ENCODE assay signal across 13 mouse cellular contexts in genomic region chr1:59926021-59926672, GRCm38 (mm10). TPM values are rescaled to one million over a fixed set of nuclear protein-coding genes. Genes with fewer than 3 reads are reported as not detected.
DNase-seq lines count a peak whose midpoint lies in the region; ATAC-seq and TF ChIP-seq lines count a peak whose summit lies in the region.
"Had no signal": no experiment of that assay in that cellular context is flagged by ENCODE, and none has a peak within 500 bp of the region (broad histone marks: within the 10 kb centered on the region; RNA-seq: fewer than 3 reads in every experiment).

No protein-coding gene starts in this region.

- H3K4me3 ChIP-seq in hindbrain, embryonic 15.5 days = no peak overlapping the region
- no peak overlapping the region for H3K4me3 ChIP-seq in hindbrain, postnatal 0 days (ENCODE audit: low read length)
- H3K4me3 ChIP-seq in lung, postnatal 0 days (ENCODE audit: low read depth, low read length) = no peak overlapping the region
- no peak overlapping the region for H3K4me3 ChIP-seq in neural tube, embryonic 15.5 days (replicated peaks)
- H3K4me3 ChIP-seq: forebrain, embryonic 13.5 days; megakaryocyte, embryonic 14.5 days had no signal

- no peak overlapping the region for H3K27ac ChIP-seq in hindbrain, embryonic 15.5 days (replicated peaks)
- H3K27ac ChIP-seq in hindbrain, postnatal 0 days = no peak overlapping the region
- no peak overlapping the region for H3K27ac ChIP-seq in lung, postnatal 0 days (ENCODE audit: low read length)
- no peak overlapping the region for H3K27ac ChIP-seq in neural tube, embryonic 15.5 days (replicated peaks)
- H3K27ac ChIP-seq: forebrain, embryonic 13.5 days had no signal

- no peaks in the 10 kb centered on the region for H3K27me3 ChIP-seq in hindbrain, embryonic 15.5 days
- no peaks in the 10 kb centered on the region for H3K27me3 ChIP-seq in hindbrain, postnatal 0 days (ENCODE audit: insufficient read depth, low read length)
- H3K27me3 ChIP-seq in lung, postnatal 0 days (replicated peaks; ENCODE audit: insufficient read depth, low read length) = no peaks in the 10 kb centered on the region
- H3K27me3 ChIP-seq in neural tube, embryonic 15.5 days (replicated peaks) = no peaks in the 10 kb centered on the region
- H3K27me3 ChIP-seq: forebrain, embryonic 13.5 days; megakaryocyte, embryonic 14.5 days had no signal

- peak; percentile 55; the same call in 1 of the 2 replicates for ATAC-seq in hindbrain, embryonic 15.5 days (ENCODE audit: low FRiP score, low read depth)
- ATAC-seq in hindbrain, postnatal 0 days = no peak; the same call in 1 of the 2 replicates
- no peak for ATAC-seq in lung, postnatal 0 days
- peak; percentile 50 for ATAC-seq in neural tube, embryonic 15.5 days (ENCODE audit: low FRiP score)
- ATAC-seq: forebrain, embryonic 13.5 days had no signal

- H3K4me2 ChIP-seq in hindbrain, embryonic 15.5 days = no peak overlapping the region
- H3K4me2 ChIP-seq in hindbrain, postnatal 0 days (ENCODE audit: low read depth, low read length) = no peak overlapping the region
- no peak overlapping the region for H3K4me2 ChIP-seq in lung, postnatal 0 days (replicated peaks; ENCODE audit: low read depth, low read length)
- no peak overlapping the region for H3K4me2 ChIP-seq in neural tube, embryonic 15.5 days
- H3K4me2 ChIP-seq: forebrain, embryonic 13.5 days had no signal

- WGBS in hindbrain, embryonic 15.5 days = 93% methylated on average over 3 of the region's 3 CpGs
- 88% methylated on average over 3 of the region's 3 CpGs for WGBS in hindbrain, postnatal 0 days
- 89% methylated on average over 3 of the region's 3 CpGs for WGBS in lung, postnatal 0 days
- 88% methylated on average over 3 of the region's 3 CpGs for WGBS in neural tube, embryonic 15.5 days

- no peak overlapping the region for H3K9ac ChIP-seq in hindbrain, embryonic 15.5 days
- no peak overlapping the region for H3K9ac ChIP-seq in hindbrain, postnatal 0 days (replicated peaks; ENCODE audit: low read length)
- no peak overlapping the region for H3K9ac ChIP-seq in lung, postnatal 0 days (replicated peaks; ENCODE audit: low read depth)
- no peak overlapping the region for H3K9ac ChIP-seq in neural tube, embryonic 15.5 days (replicated peaks)
- H3K9ac ChIP-seq: forebrain, embryonic 13.5 days had no signal

- no peak for TF ChIP-seq CTCF in hindbrain, postnatal 0 days (IDR thresholded peaks at IDR 0.05; ENCODE audit: low read depth)
- peak; percentile 14; the same call in 1 of the 2 replicates for TF ChIP-seq CTCF in lung, postnatal 0 days (IDR thresholded peaks at IDR 0.05)

- 0 out of 2 replicates have a peak, but pooled peaks cover 5% of the 10 kb centered on the region for H3K4me1 ChIP-seq in hindbrain, embryonic 15.5 days (replicated peaks)
- H3K4me1 ChIP-seq in hindbrain, postnatal 0 days (ENCODE audit: insufficient read depth, low read length) = no peaks in the 10 kb centered on the region
- H3K4me1 ChIP-seq in lung, postnatal 0 days (ENCODE audit: insufficient read depth, low read depth, low read length) = no peaks in the 10 kb centered on the region
- no peaks in the 10 kb centered on the region for H3K4me1 ChIP-seq in neural tube, embryonic 15.5 days

- peak; percentile 34 for DNase-seq in cerebellum, adult 9-11 months
- DNase-seq in cerebellum, adult 18-20 months = no peak
- no peak for DNase-seq in hindbrain, postnatal 0 days (ENCODE audit: low spot score)
- no peak for DNase-seq in lung, postnatal 0 days (ENCODE audit: low spot score)
- DNase-seq in lung, postnatal 14 days = no peak
- no peak for DNase-seq in B cell, adult 2 months
- DNase-seq: gastrocnemius, postnatal 10 days; kidney, postnatal 4 days; right cerebral cortex, postnatal 4 days had no signal

- no peak for TF ChIP-seq EP300 in lung, postnatal 0 days (IDR thresholded peaks at IDR 0.05)

- H3K9me3 ChIP-seq in hindbrain, embryonic 15.5 days = no peaks in the 10 kb centered on the region
- H3K9me3 ChIP-seq in hindbrain, postnatal 0 days (ENCODE audit: low read length) = no peaks in the 10 kb centered on the region
- no peaks in the 10 kb centered on the region for H3K9me3 ChIP-seq in lung, postnatal 0 days (ENCODE audit: low read length)
- no peaks in the 10 kb centered on the region for H3K9me3 ChIP-seq in neural tube, embryonic 15.5 days (replicated peaks)
- H3K9me3 ChIP-seq: forebrain, embryonic 13.5 days had no signal

- no peaks in the 10 kb centered on the region for H3K36me3 ChIP-seq in hindbrain, embryonic 15.5 days
- no peaks in the 10 kb centered on the region for H3K36me3 ChIP-seq in hindbrain, postnatal 0 days (ENCODE audit: insufficient read depth, low read length)
- no peaks in the 10 kb centered on the region for H3K36me3 ChIP-seq in lung, postnatal 0 days (ENCODE audit: insufficient read depth, low read length)
- H3K36me3 ChIP-seq in neural tube, embryonic 15.5 days = no peaks in the 10 kb centered on the region

RNA-seq across cellular contexts. Expression of gene Fam117b, which starts 13.3 kb away (rescaled TPM):
- polyA plus RNA-seq in hindbrain, embryonic 15.5 days (2015; fragmentation: Nextera tagmentation; extraction: Ambion mirVana) = 37.2 and 38.3 TPM in 2 replicates
- total RNA-seq in hindbrain, postnatal 0 days (2014; rRNA removed) = 44.5 and 53.0 TPM in 2 replicates
- polyA plus RNA-seq in hindbrain, postnatal 0 days (2015; fragmentation: Nextera tagmentation; extraction: Ambion mirVana) = 26.1 and 30.1 TPM in 2 replicates
- 12.5 and 12.7 TPM in 2 replicates for polyA plus RNA-seq in lung, postnatal 0 days (2015; fragmentation: Nextera tagmentation; extraction: Ambion mirVana)
- polyA plus RNA-seq in neural tube, embryonic 15.5 days (2015; fragmentation: Nextera tagmentation; extraction: Ambion mirVana) = 27.4 and 33.1 TPM in 2 replicates

Comparison
In these comparisons a context has a peak if more than half of its experiments do, and no peak if none do; other contexts are left out.
1. ATAC-seq: peak in hindbrain, embryonic 15.5 days (single experiment) and neural tube, embryonic 15.5 days (single experiment); none in hindbrain, postnatal 0 days (single experiment) and lung, postnatal 0 days (single experiment).